Mouse (Mus musculus): Measurements from ENCODE around the gene Cers5. TPM values are rescaled to one million over a fixed set of nuclear protein-coding genes. Genes with fewer than 3 reads are reported as not detected.

The Cers5 gene
- polyA plus RNA-seq, 1 experiment, result 23.4 TPM

DNA sequence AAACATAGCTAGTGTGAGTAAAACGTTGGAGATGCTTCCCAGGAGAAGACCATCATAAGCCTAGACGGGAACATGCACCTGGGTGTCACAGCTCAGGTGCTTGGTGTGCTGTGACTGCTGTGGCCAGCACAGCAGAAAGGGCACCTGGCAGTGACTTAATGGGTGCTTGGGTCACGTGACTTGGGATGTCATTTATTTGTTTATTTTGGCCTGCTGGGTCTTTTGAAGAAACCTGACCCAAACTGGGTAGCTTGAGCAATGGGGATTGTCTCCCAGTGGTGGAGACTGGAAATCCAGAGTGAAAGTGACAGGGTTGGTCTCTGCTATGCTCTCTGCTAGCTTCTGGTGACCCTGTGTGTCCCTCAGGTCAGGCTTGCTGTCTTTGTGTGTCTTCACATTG is 61.2 kb downstream of the Cers5 start:
- Histone ChIP-seq H3K4me3 (ENCODE audit: control insufficient read depth, low read depth, low read length) (no peak overlapping the region), H3K27me3 (ENCODE audit: control insufficient read depth, insufficient read depth, low read length) (no peaks in the 10 kb centered on the region), H3K4me1 (ENCODE audit: control insufficient read depth, insufficient read depth, low read length) (peaks cover 3% of the 10 kb centered on the region), H3K36me3 (ENCODE audit: control insufficient read depth, insufficient read depth, low read length) (peaks cover 5% of the 10 kb centered on the region), H3K27ac (ENCODE audit: control insufficient read depth, insufficient read depth, low read depth, low read length) (no peak overlapping the region)
- TF ChIP-seq CTCF (IDR thresholded peaks at IDR 0.05; ENCODE audit: control insufficient read depth, insufficient read depth, insufficient replicate concordance, low read depth, low read length), result no peak
- no peak for TF ChIP-seq POLR2A (IDR thresholded peaks at IDR 0.05; ENCODE audit: control insufficient read depth, low read depth, low read length)

DNA sequence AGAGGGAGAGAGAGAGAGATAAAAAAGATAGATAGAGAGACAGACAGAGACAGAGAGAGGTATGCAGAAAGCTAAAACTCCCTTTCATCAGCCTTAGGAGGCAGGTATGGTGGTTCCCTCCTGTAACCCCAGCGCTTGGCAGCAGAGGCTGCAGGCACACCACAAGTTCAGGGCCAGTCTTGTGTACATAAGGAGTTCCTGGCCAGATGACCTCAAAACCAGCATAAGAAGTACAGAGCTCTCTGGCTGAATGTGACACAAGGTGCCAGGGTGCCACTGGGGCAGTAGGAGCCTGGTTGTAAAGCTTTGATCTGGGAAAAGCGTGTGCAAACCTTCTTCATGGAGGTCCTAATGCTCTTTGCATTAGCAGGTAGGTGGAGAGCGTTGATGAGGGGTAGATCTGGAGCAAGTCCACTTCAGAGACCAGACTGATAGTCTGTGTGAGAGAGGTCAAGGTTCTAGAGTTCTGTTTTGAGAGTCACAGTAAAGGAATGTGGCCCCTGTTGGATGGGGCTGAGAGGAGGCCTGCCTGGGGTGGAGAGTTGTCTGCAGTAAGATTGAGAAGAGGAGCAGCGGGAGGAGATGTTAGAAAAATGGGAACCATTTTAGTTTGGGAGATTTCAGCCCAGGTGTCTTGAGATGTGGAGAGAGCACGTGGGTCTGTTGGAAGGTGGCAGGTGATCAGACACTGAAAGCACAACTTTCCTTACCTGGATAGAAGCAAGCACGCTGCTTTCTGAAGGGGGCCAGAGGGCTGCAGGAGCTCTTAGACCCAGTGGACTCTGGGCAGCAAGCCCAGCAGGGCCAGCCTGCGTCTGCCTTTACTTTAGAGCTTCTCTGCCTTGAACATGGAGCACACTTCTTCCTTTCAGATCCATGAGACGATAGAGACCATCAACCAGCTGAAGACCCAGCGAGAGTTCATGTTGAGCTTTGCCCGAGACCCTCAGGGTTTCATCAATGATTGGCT is 62.2 kb downstream of the Cers5 start:
- Histone ChIP-seq H3K36me3 (ENCODE audit: control insufficient read depth, insufficient read depth, low read length) (peaks cover 5% of the 10 kb centered on the region), H3K4me1 (ENCODE audit: control insufficient read depth, insufficient read depth, low read length) (peaks cover 3% of the 10 kb centered on the region), H3K4me3 (ENCODE audit: control insufficient read depth, low read depth, low read length) (no peak overlapping the region), H3K27ac (ENCODE audit: control insufficient read depth, insufficient read depth, low read depth, low read length) (no peak overlapping the region), H3K27me3 (ENCODE audit: control insufficient read depth, insufficient read depth, low read length) (no peaks in the 10 kb centered on the region)
- no peak for TF ChIP-seq CTCF (IDR thresholded peaks at IDR 0.05; ENCODE audit: control insufficient read depth, insufficient read depth, insufficient replicate concordance, low read depth, low read length)
- no peak for TF ChIP-seq POLR2A (IDR thresholded peaks at IDR 0.05; ENCODE audit: control insufficient read depth, low read depth, low read length)

DNA sequence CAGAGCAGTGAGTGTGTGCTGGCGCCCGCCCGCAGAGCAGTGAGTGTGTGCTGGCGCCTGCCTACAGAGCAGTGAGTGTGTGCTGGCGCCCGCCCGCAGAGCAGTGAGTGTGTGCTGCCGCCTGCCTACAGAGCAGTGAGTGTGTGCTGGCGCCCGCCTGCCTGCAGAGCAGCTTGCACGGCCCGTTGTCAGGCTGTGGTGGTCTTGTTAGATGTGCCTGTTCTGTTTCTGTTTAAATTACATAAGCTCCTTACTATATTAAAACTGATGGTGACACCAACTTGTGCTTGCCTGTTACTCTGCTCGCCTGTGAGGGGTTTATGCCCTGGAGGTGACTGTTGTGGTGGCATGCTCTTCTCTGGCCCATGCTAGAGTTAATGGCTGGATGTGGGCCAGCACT is 64.5 kb downstream of the Cers5 start:
- 0 out of 2 replicates have a peak, but pooled peaks cover 2% of the 10 kb centered on the region for H3K4me1 ChIP-seq (ENCODE audit: control insufficient read depth, insufficient read depth, low read length)
- H3K4me3 ChIP-seq (ENCODE audit: control insufficient read depth, low read depth, low read length), result no peak overlapping the region
- no peaks in the 10 kb centered on the region for H3K27me3 ChIP-seq (ENCODE audit: control insufficient read depth, insufficient read depth, low read length)
- H3K36me3 ChIP-seq (ENCODE audit: control insufficient read depth, insufficient read depth, low read length), result peaks cover 7% of the 10 kb centered on the region
- TF ChIP-seq POLR2A (IDR thresholded peaks at IDR 0.05; ENCODE audit: control insufficient read depth, low read depth, low read length), result no peak
- no peak for TF ChIP-seq CTCF (IDR thresholded peaks at IDR 0.05; ENCODE audit: control insufficient read depth, insufficient read depth, insufficient replicate concordance, low read depth, low read length)
- H3K27ac ChIP-seq (ENCODE audit: control insufficient read depth, insufficient read depth, low read depth, low read length), result no peak overlapping the region

DNA sequence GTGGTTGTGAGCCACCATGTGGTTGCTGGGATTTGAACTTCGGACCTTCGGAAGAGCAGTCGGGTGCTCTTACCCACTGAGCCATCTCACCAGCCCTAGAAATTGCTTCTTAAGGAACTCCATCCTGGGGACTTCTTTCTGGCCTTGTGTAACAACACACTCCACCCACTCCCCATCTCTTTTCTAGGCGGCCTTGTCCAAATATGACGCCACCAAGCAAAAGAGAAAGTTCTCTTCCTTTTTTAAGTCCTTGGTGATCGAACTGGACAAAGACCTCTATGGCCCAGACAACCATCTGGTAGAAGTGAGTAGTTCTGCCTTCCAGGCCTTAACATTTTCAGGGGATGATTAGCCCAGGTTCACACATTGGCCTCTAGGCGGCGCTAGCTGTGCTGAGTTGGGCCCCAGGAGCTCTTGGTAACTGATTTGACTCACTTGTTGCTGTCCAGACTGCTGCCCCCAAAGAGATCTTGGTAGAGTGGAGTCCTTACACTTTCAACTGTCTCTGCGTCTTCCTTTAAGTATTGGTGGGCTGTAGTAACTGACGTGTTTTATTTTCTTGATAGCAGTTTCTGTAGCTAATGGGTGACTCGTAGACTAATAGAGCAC is 67.1 kb downstream of the Cers5 start, which contains the start of gene Gm17349:
Gene Gm17349 (minus strand): TSS at position 51 of the 609 bp plus-strand sequence.
- TF ChIP-seq POLR2A (IDR thresholded peaks at IDR 0.05; ENCODE audit: control insufficient read depth, low read depth, low read length), result no peak
- TF ChIP-seq CTCF (IDR thresholded peaks at IDR 0.05; ENCODE audit: control insufficient read depth, insufficient read depth, insufficient replicate concordance, low read depth, low read length), result peak; percentile 55; the same call in 1 of the 2 replicates
- H3K27ac ChIP-seq (ENCODE audit: control insufficient read depth, insufficient read depth, low read depth, low read length), result peak within 1 kb of the TSS; percentile 66
- no peaks in the 10 kb centered on the region for H3K27me3 ChIP-seq (ENCODE audit: control insufficient read depth, insufficient read depth, low read length)
- H3K36me3 ChIP-seq (ENCODE audit: control insufficient read depth, insufficient read depth, low read length), result peaks cover 4% of the 10 kb centered on the region
- peaks cover 14% of the 10 kb centered on the region for H3K4me1 ChIP-seq (ENCODE audit: control insufficient read depth, insufficient read depth, low read length)
- no peak within 1 kb of the TSS for H3K4me3 ChIP-seq (ENCODE audit: control insufficient read depth, low read depth, low read length)

DNA sequence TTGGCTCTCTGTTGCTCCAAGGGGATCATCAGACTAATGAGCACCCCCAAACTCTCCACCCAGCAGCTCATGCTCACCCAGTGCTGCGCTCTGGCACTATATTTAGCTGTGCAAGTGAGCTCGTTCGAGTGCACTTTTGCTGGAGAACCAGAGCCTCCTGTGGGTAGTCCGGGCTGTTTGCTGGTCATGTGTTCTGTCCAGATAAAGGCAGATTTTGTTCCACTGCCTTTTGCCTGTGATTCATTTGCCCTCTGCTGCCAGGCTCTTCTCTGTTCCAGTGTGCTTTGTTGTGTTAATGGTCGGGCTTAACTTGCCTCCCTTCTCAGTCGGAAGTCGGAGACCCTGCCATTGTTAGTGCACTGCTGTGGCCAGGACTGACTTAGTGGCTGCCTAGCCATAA is 67.8 kb downstream of the Cers5 start:
- Histone ChIP-seq H3K36me3 (ENCODE audit: control insufficient read depth, insufficient read depth, low read length) (peaks cover 4% of the 10 kb centered on the region), H3K4me3 (ENCODE audit: control insufficient read depth, low read depth, low read length) (no peak overlapping the region), H3K27ac (ENCODE audit: control insufficient read depth, insufficient read depth, low read depth, low read length) (peak overlapping the region; percentile 66; the same call in 1 of the 2 replicates), H3K4me1 (ENCODE audit: control insufficient read depth, insufficient read depth, low read length) (peaks cover 14% of the 10 kb centered on the region), H3K27me3 (ENCODE audit: control insufficient read depth, insufficient read depth, low read length) (no peaks in the 10 kb centered on the region)
- no peak for TF ChIP-seq CTCF (IDR thresholded peaks at IDR 0.05; ENCODE audit: control insufficient read depth, insufficient read depth, insufficient replicate concordance, low read depth, low read length)

DNA sequence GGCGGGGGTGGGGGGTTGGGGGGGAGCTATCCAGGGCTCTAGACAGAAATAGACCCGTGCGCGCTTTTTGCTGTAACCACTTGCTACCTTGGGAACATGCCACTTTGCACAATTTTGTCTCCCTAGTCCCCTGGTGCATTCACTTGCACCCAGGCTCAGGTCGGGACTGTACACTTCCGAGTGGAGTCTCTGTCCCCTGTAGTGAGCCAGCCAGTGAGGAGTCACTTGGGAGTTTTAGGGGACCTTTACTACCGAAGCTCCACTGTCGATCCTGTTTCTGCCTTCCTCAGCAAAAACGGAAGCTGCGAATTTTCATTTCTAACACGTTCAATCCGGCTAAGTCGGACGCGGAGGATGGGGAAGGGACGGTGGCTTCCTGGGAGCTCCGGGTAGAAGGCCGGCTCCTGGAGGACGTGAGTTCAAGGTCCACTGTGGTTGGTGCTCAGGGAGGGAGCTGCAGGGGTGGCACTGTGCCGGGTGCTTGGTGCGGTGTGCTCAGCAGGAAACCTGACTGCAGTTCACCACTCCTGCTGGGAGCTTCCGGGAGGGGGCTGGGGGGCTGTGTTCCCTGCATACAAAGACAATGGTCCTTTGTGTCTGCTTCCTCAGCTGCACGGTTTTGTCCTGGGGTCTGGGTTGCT is 68.5 kb downstream of the Cers5 start:
- Histone ChIP-seq H3K27me3 (ENCODE audit: control insufficient read depth, insufficient read depth, low read length) (no peaks in the 10 kb centered on the region), H3K4me3 (ENCODE audit: control insufficient read depth, low read depth, low read length) (no peak overlapping the region), H3K4me1 (ENCODE audit: control insufficient read depth, insufficient read depth, low read length) (peaks cover 14% of the 10 kb centered on the region), H3K27ac (ENCODE audit: control insufficient read depth, insufficient read depth, low read depth, low read length) (peak overlapping the region; percentile 66), H3K36me3 (ENCODE audit: control insufficient read depth, insufficient read depth, low read length) (peaks cover 3% of the 10 kb centered on the region)
- TF ChIP-seq POLR2A (IDR thresholded peaks at IDR 0.05; ENCODE audit: control insufficient read depth, low read depth, low read length), result no peak
- TF ChIP-seq CTCF (IDR thresholded peaks at IDR 0.05; ENCODE audit: control insufficient read depth, insufficient read depth, insufficient replicate concordance, low read depth, low read length), result no peak

DNA sequence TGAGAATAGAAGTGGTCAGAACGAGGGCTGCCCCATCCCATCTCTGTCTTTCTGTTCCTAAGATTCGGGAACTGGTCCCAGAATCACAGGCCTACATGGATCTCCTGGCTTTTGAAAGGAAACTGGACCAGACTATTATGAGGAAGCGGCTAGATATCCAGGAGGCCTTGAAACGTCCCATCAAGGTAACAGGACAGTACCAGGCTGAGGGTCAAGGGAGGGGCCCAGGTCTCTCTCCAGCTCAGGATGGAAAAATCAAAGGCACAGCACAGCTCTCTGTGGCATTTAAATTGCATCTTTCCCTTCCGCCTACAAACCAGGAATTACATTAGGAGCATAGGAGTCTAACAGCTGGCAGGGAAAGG is 69.0 kb downstream of the Cers5 start:
- H3K27ac ChIP-seq (ENCODE audit: control insufficient read depth, insufficient read depth, low read depth, low read length), result no peak overlapping the region
- peaks cover 14% of the 10 kb centered on the region for H3K4me1 ChIP-seq (ENCODE audit: control insufficient read depth, insufficient read depth, low read length)

More for the DNA sequence above, 69.0 kb downstream of the Cers5 start:
- TF ChIP-seq POLR2A (IDR thresholded peaks at IDR 0.05; ENCODE audit: control insufficient read depth, low read depth, low read length) (no peak), CTCF (IDR thresholded peaks at IDR 0.05; ENCODE audit: control insufficient read depth, insufficient read depth, insufficient replicate concordance, low read depth, low read length) (no peak)
- Histone ChIP-seq H3K36me3 (ENCODE audit: control insufficient read depth, insufficient read depth, low read length) (peaks cover 3% of the 10 kb centered on the region), H3K4me3 (ENCODE audit: control insufficient read depth, low read depth, low read length) (no peak overlapping the region), H3K27me3 (ENCODE audit: control insufficient read depth, insufficient read depth, low read length) (no peaks in the 10 kb centered on the region)
